Mouse (Mus musculus) Patski (cell line): ENCODE data around the gene Ces5a. TPM values are rescaled to one million over a fixed set of nuclear protein-coding genes. Genes with fewer than 3 reads are reported as not detected.
"Not testable (repeated sequence)": the region's sequence is repeated elsewhere in the genome, so short reads cannot be mapped to it uniquely, and the experiment has no call there.

Experiments
- ATAC-seq: fragments of 100-300 bp; one replicate; pipeline ENCODE4 v1.8.0; 2021
- CTCF ChIA-PET: fragments of 350-600 bp; sonication (Branson Sonifier 250); formaldehyde crosslinking; loops from one replicate; lab custom pipeline; 2022; ENCODE audit warnings: inconsistent platforms; lab: Charles Lee
- POLR2A ChIA-PET: fragments of 350-600 bp; sonication (Branson Sonifier 250); formaldehyde crosslinking; loops from one replicate; lab custom pipeline; 2022; ENCODE audit warnings: antibody characterized with exemption, inconsistent platforms; lab: Charles Lee
- DNase-seq: peaks from one replicate; pipeline ENCODE4 v3.0.0-alpha.2; 2011; ENCODE audit warnings: low read depth, low spot score
- H3K27me3 ChIP-seq: fragments of 371-371 bp; one replicate; pipeline ENCODE4 v1.5.1; 2021
- CTCF ChIP-seq: fragments of 100-300 bp; IDR thresholded peaks from one replicate; pipeline ENCODE4 v1.5.1; 2021
- in situ Hi-C: fragments of 300-500 bp; cut with MboI; formaldehyde crosslinking; loops from 3 replicates; pipeline ENCODE4 v1.11.1; 2018; ENCODE audit warnings: low pct_unique_long_range_greater_than_20kb, mixed read lengths
- polyA plus RNA-seq: library from polyadenylated mRNA; unstranded; gene quantifications from one replicate; pipeline ENCODE4 v1.2.3, GENCODE M21; 2021

The Ces5a gene
- polyA plus RNA-seq, 1 experiment from 2014 or later = not detected

DNA sequence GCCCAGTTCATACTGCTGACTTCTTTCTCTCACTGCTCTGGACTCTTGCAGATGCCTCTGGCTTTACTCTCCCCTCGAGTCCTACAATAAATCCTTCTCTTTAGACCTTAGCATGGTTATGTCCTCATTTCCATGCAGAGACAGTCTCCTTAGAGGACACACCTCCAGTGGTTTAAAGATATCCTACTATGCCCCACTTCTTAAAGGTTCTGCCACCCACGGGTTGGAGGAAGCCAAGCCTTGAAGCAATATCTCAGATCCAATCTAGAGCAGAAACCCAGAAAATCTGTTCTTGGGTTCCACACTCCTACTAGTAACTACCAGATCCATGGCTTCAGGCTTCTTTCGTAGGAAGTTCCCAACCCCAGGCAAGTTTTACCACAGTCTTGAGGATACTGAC, 25.6 kb upstream of the Ces5a start:
- no peak for TF ChIP-seq CTCF
- DNase-seq = no peak
- ChIA-PET CTCF (no interaction called here), POLR2A (no interaction called here)
- ATAC-seq = no peak
- H3K27me3 ChIP-seq = peaks cover 16% of the 10 kb centered on the region
- in situ Hi-C loops = no loop called here

DNA sequence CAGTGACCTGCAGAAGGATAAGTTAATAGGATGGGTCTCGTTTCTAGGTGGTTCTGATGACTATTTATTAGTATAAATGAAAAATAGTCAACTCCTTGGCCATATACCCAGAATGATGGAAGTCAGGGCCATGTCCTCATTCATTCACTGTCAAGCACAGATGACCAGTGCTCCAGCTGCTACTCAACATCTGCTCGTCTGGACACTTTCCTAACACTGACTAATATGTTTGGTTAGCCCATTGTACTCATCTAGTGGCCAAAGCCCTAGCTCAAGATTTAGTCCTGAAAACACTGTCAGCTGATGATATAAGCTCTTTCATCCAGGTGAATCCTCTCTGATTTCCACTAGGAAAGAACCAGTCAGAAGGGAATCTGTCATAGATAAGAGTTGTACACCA, 24.1 kb upstream of the Ces5a start:
- ATAC-seq = no peak
- peaks cover 24% of the 10 kb centered on the region for H3K27me3 ChIP-seq
- in situ Hi-C loops = no loop called here
- TF ChIP-seq CTCF = no peak
- ChIA-PET POLR2A (no interaction called here), CTCF (no interaction called here)
- no peak for DNase-seq

DNA sequence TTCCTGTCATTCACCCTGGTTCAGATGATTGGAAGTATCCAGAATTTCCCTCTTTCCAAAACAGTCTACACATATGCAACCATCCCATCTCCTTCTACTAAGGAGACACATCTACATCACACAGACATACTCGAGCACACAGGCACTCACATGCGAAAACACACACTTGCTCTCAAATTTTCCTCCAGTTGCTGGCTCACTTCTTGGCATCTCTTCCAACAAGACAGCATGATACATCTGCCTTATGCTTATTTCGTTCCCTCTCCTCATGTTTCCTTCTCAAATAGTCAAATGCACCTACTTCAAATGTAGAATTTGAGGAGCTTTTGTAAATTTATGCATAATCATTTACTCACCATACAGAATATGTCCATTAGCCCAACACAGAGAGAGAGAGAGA, 33.0 kb downstream of the Ces5a start:
- POLR2A ChIA-PET = no interaction called here
- CTCF ChIA-PET = no interaction called here
- peaks cover 19% of the 10 kb centered on the region for H3K27me3 ChIP-seq
- ATAC-seq (no peak), DNase-seq (no peak)
- no peak for TF ChIP-seq CTCF
- in situ Hi-C loops = no loop called here

DNA sequence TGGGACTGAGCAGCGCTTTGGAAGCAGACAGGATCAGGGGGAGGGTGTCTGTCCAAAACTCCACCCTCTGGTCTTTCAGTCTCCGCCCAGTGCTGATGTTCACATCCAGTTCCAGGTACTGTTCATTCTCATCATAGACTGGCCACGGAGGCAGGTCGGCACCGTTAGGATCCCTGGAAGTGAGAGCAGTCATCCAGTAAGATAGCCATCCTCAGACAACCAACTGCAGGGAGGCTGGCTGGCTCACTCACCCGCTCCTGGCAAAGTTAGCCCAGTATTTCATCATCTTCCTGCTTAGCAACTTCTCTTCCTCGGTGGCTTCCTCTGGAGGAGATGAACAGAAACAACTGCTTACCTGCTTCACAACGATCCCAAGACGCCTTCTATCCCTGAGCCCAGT, 36.2 kb downstream of the Ces5a start:
- CTCF ChIA-PET = no interaction called here
- ATAC-seq (no peak), DNase-seq (no peak)
- in situ Hi-C loops = no loop called here
- TF ChIP-seq CTCF = no peak
- H3K27me3 ChIP-seq = peaks cover 12% of the 10 kb centered on the region
- POLR2A ChIA-PET = no interaction called here

DNA sequence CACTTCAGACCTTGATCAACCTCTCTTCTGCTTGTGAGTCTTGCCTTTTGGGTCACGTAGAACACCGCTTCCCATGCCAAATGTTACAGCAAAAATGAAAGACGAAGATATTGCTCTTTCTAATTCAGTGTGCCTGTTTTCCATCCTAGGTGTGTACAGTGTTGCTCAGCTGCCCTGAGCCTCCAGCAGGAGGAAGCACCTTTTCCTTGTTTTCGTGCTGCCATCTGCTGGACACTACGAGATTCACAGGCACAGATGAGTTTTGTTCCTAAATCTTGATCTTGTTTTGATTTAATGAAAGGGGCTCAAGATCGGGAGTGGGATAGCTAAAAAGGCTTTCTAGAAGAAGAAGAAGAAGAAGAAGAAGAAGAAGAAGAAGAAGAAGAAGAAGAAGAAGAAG, 40.3 kb downstream of the Ces5a start:
- peaks cover 6% of the 10 kb centered on the region for H3K27me3 ChIP-seq
- CTCF ChIA-PET = interaction anchor here (1.2 to 1.3 kb wide), 2 partner anchors 9 to 83 kb away, joined by 3 read pairs; no protein-coding TSS in a partner anchor
- ATAC-seq (peak; percentile 69), DNase-seq (no peak)
- peak; percentile 77 for TF ChIP-seq CTCF
- POLR2A ChIA-PET = no interaction called here
- in situ Hi-C loops = no loop called here

DNA sequence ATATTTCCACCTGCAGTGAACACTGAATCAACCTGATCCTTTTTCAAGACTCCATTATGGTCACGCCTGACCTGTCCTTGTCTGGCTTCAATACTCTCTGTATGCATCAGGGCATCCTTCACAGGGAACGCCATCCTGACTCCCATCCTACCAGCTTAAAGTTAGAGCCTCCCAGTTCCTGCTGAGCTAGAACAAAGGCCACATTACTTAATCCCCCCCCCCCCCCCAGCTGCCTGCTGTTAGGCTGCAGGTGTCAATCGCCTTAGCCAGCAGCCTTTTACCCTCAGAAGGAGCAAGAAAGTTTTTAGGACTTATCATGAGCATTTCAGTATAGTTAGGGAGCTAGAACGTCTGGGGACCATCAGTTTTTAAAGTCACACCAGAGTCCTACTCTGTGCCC, 46.9 kb downstream of the Ces5a start:
- no peaks in the 10 kb centered on the region for H3K27me3 ChIP-seq
- in situ Hi-C loops = no loop called here
- DNase-seq = no peak
- ATAC-seq = no peak
- TF ChIP-seq CTCF = no peak
- ChIA-PET POLR2A (no interaction called here), CTCF (interaction anchor here (1.7 kb wide), 1 partner anchor 58 kb away, joined by 3 read pairs; no protein-coding TSS in a partner anchor)

DNA sequence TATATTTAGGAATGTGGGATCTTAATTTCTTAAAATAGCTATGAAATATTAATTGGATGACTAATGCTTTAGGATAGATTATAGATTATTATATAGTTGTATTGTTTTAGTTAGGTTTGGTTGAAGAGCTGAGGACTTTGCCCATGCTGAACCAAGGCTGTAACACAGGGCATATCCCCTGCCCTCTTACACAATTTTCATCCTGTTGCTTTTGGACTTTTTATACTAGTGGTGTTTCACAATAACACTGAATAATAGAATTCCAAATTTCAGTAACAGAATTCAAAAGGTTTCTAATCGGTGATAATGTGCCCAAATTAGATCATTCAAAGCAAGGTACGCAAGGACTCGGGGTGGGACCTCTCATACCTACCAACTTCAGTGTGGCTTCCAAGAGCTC, 57.4 kb downstream of the Ces5a start:
- H3K27me3 ChIP-seq = no peaks in the 10 kb centered on the region
- ATAC-seq (no peak), DNase-seq (no peak)
- TF ChIP-seq CTCF = no peak
- in situ Hi-C loops = no loop called here
- ChIA-PET POLR2A (no interaction called here), CTCF (no interaction called here)

DNA sequence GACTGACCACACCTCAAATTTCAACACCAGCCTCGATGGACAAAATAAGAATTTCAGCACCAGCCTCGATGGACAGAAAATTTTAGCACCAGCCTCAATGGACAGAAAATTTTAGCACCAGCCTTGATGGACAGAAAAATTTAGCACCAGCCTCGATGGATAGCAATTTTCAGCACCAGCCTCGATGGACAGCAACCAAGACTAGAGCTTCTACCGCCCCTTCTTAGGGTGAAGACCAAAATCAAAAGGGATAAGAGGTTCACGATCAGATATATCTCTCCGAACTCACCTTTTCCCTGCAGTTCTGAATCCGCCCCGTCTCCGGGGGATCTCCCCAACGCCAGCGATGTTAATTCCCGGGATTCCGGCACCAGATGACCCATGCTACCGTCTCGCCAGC, 65.9 kb downstream of the Ces5a start:
- in situ Hi-C loops, H3K27me3 ChIP-seq, POLR2A ChIA-PET, DNase-seq, CTCF ChIA-PET, ATAC-seq: not testable (repeated sequence)

DNA sequence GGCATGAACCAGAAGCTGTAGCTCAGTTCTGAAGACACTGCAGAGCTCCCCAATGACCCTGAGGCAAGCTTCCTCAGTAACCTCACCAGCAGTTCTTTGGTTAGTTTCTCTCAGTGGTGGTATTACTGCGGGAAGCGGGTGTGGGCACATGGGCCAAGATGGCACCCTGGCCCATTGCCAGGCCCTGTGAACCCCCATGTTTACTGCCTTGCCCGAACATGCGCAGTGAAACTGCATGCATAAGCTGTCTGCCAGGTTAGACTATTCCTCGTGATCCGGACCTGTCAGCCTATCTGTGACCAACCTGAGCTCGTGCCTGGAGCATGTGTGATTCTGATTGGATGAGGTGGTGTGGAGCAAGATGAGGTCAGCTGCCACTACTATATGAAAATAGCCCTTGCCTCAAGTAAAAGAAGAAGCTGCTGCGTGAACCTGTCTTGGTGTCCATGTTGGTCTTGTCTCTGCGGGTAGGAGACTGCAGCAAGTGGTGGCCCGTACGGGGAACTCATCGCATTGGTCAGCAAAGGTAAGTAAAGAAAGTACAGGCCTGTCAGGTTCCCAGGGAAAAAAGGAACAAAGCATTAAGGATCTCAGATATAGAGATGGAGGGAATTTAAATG, 81.3 kb downstream of the Ces5a start:
- POLR2A ChIA-PET = no interaction called here
- TF ChIP-seq CTCF = no peak
- no peak for DNase-seq
- no peaks in the 10 kb centered on the region for H3K27me3 ChIP-seq
- CTCF ChIA-PET = no interaction called here
- in situ Hi-C loops = no loop called here
- ATAC-seq = no peak

Other genes starting within 250 kb of the Ces5a start
- gene Ces1g, start 198.5 kb downstream of the Ces5a start, polyA plus RNA-seq = 0.03 TPM
- gene Ces1h, start 156.1 kb downstream of the Ces5a start, polyA plus RNA-seq = not detected